Mouse (Mus musculus) lung, embryonic 14.5 days (tissue): ENCODE data around the gene Nsmce1. TPM values are rescaled to one million over a fixed set of nuclear protein-coding genes. Genes with fewer than 3 reads are reported as not detected.

Experiments used
- ATAC-seq: fragments of 200-750 bp; cut with Nextera tagmentation; 2 replicates; pipeline ENCODE4 v1.8.0; 2017; ENCODE audit warnings: mild to moderate bottlenecking, moderate TSS enrichment, moderate library complexity; ENCODE audit not compliant: insufficient read depth
- DNase-seq: peaks from one replicate; pipeline ENCODE4 v3.0.0-alpha.2; 2015
- H3K27ac ChIP-seq: fragments of 300-500 bp; sonication (generic); 2 replicates; pipeline ENCODE4 v1.5.1; 2014; ENCODE audit warnings: low read depth, mild to moderate bottlenecking, moderate library complexity
- H3K27me3 ChIP-seq: fragments of 300-500 bp; sonication (generic); 2 replicates; pipeline ENCODE4 v1.6.1; 2014; ENCODE audit warnings: low read length, control low read depth; ENCODE audit not compliant: insufficient read depth
- H3K36me3 ChIP-seq: fragments of 300-500 bp; sonication (generic); 2 replicates; pipeline ENCODE4 v1.6.1; 2014; ENCODE audit warnings: control low read depth; ENCODE audit not compliant: insufficient read depth
- H3K4me1 ChIP-seq: fragments of 300-500 bp; sonication (generic); 2 replicates; pipeline ENCODE4 v1.6.1; 2014; ENCODE audit warnings: antibody characterized with exemption, control low read depth; ENCODE audit not compliant: insufficient read depth
- H3K4me2 ChIP-seq: fragments of 300-500 bp; sonication (generic); 2 replicates; pipeline ENCODE4 v1.6.1; 2014; ENCODE audit warnings: mild to moderate bottlenecking
- H3K4me3 ChIP-seq: fragments of 300-500 bp; sonication (generic); 2 replicates; pipeline ENCODE4 v1.5.1; 2014; ENCODE audit warnings: low read depth, low read length
- H3K9ac ChIP-seq: fragments of 300-500 bp; sonication (generic); 2 replicates; pipeline ENCODE4 v1.6.1; 2014
- H3K9me3 ChIP-seq: fragments of 300-500 bp; sonication (generic); 2 replicates; pipeline ENCODE4 v1.6.1; 2016; ENCODE audit warnings: low read depth, low read length, control low read depth
- CTCF ChIP-seq: IDR thresholded peaks from 2 replicates; pipeline ENCODE4 v1.5.1; 2016; ENCODE audit warnings: antibody characterized with exemption, low read depth
- WGBS: fragments of 180-500 bp; shearing (Covaris S2); extraction: QIAGEN DNeasy Blood & Tissue Kit; methylation state at CpG from one replicate; pipeline ENCODE4 v1.1.7; 2014; 5-methylcytosine and 5-hydroxymethylcytosine counted together
- polyA plus RNA-seq: library from polyadenylated mRNA; unstranded; fragments of >200 nt; fragmentation: Nextera tagmentation; extraction: Ambion mirVana; gene quantifications from 2 replicates; pipeline ENCODE4 v1.2.1, GENCODE M21; 2014

Gene Nsmce1
- polyA plus RNA-seq, 1 experiment from 2014 or later: 156 TPM

DNA sequence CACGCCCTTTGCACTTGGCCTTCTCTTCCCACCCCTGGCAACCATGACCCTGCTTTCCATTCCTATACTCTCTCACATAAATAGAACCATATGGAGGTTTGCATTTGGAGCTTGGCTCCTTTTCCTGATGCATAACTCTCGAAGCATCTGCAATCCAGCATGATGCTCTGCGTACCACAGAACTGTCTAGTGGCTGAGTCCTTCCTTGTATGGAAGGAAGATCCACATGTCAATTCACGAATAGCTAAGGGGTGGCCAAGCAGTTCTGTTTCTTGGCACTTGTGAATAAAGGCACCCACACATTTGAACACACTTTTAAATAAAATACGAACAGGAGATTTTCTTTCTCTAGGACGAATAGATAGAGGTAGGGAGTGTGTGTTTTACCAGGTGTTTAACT is 26.1 kb upstream of the Nsmce1 start:
- H3K27me3 ChIP-seq: no peaks in the 10 kb centered on the region
- H3K4me1 ChIP-seq: no peaks in the 10 kb centered on the region
- WGBS: 76% methylated on average over 6 of the region's 6 CpGs
- no peak overlapping the region for H3K9ac ChIP-seq
- no peaks in the 10 kb centered on the region for H3K9me3 ChIP-seq
- H3K36me3 ChIP-seq: no peaks in the 10 kb centered on the region
- H3K4me3 ChIP-seq: no peak overlapping the region
- no peak for DNase-seq
- no peak for ATAC-seq
- no peak overlapping the region for H3K4me2 ChIP-seq
- H3K27ac ChIP-seq: no peak overlapping the region
- TF ChIP-seq CTCF: no peak

DNA sequence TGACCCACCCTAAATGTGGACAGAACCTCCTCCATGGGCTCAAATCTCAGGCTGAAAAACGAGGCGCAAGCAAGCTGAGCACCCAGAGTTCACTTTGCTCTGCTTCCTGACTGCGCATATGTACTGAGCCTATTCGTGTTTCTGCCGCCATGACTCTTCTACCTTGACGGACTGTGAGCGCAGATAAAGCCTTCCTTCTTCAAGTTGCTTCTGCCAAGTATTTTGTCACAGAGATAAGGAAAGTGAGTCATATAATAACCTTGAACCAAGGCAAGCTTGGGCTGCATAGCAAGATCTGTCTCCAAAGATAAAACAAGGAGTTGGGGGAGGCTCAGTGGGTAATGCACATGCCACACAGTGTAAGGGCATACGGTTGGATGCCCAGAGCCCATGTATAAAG is 25.3 kb upstream of the Nsmce1 start:
- no peak for TF ChIP-seq CTCF
- no peak overlapping the region for H3K27ac ChIP-seq
- H3K4me3 ChIP-seq: no peak overlapping the region
- no peaks in the 10 kb centered on the region for H3K4me1 ChIP-seq
- H3K4me2 ChIP-seq: no peak overlapping the region
- no peak for ATAC-seq
- H3K27me3 ChIP-seq: no peaks in the 10 kb centered on the region
- no peak for DNase-seq
- no peaks in the 10 kb centered on the region for H3K36me3 ChIP-seq
- H3K9ac ChIP-seq: no peak overlapping the region
- 77% methylated on average over 8 of the region's 8 CpGs for WGBS
- no peaks in the 10 kb centered on the region for H3K9me3 ChIP-seq

DNA sequence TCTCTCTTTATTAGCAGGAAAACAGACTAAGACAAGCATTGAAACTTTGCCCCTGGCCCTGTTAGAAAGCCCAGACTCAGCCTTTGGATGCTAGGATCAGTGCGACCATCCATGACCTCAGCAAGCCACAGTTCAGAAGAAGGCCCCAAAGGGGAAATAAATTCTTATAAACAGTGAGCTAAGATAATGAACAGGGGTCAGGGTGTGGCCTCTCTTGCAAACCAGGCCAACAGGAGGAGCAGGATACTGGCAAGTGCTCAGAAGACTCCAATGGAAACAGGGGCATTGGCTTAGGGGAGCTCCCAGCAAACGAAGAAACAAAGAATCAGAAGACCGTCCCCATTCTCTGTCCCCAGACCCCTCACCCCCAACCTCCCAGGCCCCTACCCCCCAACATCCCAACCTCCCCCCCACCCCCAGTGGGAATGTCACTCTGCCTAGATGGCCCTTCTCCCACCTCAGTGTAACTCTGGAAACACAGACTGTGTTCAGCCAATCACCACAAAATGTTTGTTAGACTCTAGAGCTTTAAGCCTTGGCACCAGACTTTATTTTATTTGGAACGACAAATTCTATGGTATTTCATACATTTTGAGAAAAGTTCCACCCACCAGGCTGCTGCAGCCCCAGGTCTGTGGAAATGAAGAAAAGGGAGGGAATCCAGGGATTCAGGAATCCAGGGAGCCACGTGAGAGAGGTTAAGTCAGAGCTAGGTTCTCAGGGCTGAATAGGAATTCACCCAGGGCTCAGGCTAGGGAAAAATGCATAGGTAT is 23.9 kb upstream of the Nsmce1 start:
- no peak for TF ChIP-seq CTCF
- no peaks in the 10 kb centered on the region for H3K9me3 ChIP-seq
- no peaks in the 10 kb centered on the region for H3K36me3 ChIP-seq
- no peak overlapping the region for H3K27ac ChIP-seq
- no peaks in the 10 kb centered on the region for H3K27me3 ChIP-seq
- no peaks in the 10 kb centered on the region for H3K4me1 ChIP-seq
- DNase-seq (no peak), ATAC-seq (no peak)
- 65% methylated on average over 5 of the region's 5 CpGs for WGBS
- H3K9ac ChIP-seq: no peak overlapping the region
- no peak overlapping the region for H3K4me3 ChIP-seq
- H3K4me2 ChIP-seq: no peak overlapping the region

DNA sequence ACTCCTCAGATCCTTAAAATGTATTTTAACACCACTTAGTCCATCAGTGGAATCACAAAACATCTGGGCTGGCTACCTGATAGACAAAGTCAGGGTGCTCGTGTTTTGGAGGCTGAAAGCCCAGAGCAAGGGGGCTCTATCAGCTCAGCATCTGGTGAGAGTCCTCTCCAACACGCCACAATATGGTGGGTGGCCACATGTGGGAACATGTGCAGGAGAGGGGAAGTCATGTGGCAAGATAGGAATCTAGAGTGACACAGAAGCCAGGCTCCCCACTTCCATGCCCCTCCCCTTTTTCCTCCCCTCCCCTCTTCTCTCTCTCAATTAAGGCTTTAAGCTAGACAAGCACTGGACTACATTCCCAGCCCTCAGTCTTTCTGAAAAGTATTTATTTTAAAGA is 20.5 kb upstream of the Nsmce1 start:
- no peak overlapping the region for H3K9ac ChIP-seq
- no peaks in the 10 kb centered on the region for H3K27me3 ChIP-seq
- no peaks in the 10 kb centered on the region for H3K9me3 ChIP-seq
- no peaks in the 10 kb centered on the region for H3K4me1 ChIP-seq
- no peak overlapping the region for H3K4me2 ChIP-seq
- no peak overlapping the region for H3K27ac ChIP-seq
- H3K36me3 ChIP-seq: no peaks in the 10 kb centered on the region
- ATAC-seq: no peak
- TF ChIP-seq CTCF: no peak
- 63% methylated on average over 2 of the region's 2 CpGs for WGBS
- no peak for DNase-seq
- H3K4me3 ChIP-seq: no peak overlapping the region

DNA sequence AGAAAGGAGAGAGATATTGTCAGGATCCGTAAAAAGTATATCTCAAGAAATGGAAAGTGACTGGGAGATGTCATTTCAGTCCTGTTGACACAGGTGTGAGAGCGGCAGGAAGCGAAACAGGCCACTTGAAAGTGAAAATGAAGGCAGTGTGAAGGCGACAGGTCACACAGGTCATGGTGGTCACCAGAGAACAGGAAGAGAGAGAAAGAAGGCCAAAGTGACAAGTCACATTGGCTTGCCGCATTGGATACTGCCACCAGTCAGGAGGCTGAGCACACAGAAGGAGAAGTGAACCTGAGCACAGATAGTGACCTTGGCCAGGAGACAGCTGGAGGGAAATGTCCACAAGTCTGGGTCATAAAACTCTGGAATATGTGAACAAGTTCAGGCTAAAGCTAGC is 20.0 kb upstream of the Nsmce1 start:
- ATAC-seq: no peak

DNA sequence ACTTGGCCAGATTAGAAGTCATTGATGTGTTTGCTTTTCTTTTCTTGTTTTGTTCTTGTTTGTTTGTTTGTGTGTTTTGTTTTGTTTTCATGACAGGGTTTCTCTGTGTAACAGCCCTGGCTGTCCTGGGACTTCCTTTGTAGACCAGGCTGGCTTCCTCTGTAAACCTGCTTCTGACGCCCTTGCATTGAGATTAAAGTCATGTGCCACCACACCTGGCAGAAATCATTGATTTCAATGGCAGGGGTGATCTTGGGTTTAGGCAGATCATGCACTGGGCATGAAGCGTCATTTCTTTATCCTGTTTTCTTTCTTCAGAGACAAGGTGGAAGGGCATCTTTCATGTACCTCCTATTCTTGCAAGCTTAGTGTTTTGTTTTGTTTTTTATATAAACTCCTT is 15.9 kb upstream of the Nsmce1 start:
- no peak for TF ChIP-seq CTCF
- no peak for ATAC-seq

More for the DNA sequence above, 20.0 kb upstream of the Nsmce1 start:
- H3K4me3 ChIP-seq: no peak overlapping the region
- no peaks in the 10 kb centered on the region for H3K4me1 ChIP-seq
- H3K27me3 ChIP-seq: no peaks in the 10 kb centered on the region
- no peak overlapping the region for H3K9ac ChIP-seq
- H3K4me2 ChIP-seq: no peak overlapping the region
- TF ChIP-seq CTCF: no peak
- no peaks in the 10 kb centered on the region for H3K9me3 ChIP-seq
- WGBS: 57% methylated on average over 5 of the region's 5 CpGs
- no peak overlapping the region for H3K27ac ChIP-seq
- no peak for DNase-seq
- H3K36me3 ChIP-seq: no peaks in the 10 kb centered on the region

DNA sequence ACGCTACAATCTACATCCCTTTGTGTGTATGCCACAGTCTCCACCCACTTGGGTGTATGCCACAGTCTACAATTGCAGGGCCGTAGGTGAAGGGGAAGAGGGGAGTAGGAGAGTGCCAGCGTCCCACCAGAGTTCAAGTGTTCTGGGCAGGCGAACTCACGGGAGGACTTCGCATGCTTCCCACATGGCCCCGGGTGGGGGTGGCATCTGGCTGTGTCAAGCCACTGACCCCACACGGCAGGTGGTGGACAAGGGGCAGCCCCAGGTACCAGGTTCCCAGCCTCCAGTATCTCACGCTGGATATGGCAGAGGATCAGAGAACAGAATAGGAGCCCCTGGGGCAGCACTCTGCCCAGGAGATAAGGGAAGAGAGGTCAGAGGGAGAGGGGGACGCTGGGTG is 14.2 kb upstream of the Nsmce1 start:
- H3K9ac ChIP-seq: no peak overlapping the region
- H3K9me3 ChIP-seq: no peaks in the 10 kb centered on the region
- no peak for ATAC-seq
- no peak for TF ChIP-seq CTCF
- H3K4me1 ChIP-seq: no peaks in the 10 kb centered on the region
- no peaks in the 10 kb centered on the region for H3K27me3 ChIP-seq
- H3K4me3 ChIP-seq: no peak overlapping the region
- WGBS: 71% methylated on average over 10 of the region's 10 CpGs
- H3K4me2 ChIP-seq: no peak overlapping the region
- DNase-seq: no peak
- no peaks in the 10 kb centered on the region for H3K36me3 ChIP-seq
- no peak overlapping the region for H3K27ac ChIP-seq

More for the DNA sequence above, 15.9 kb upstream of the Nsmce1 start:
- WGBS: 81% methylated on average over 2 of the region's 2 CpGs
- Histone ChIP-seq H3K4me1 (no peaks in the 10 kb centered on the region), H3K27ac (no peak overlapping the region), H3K9ac (no peak overlapping the region), H3K27me3 (no peaks in the 10 kb centered on the region), H3K9me3 (no peaks in the 10 kb centered on the region), H3K36me3 (no peaks in the 10 kb centered on the region), H3K4me2 (no peak overlapping the region), H3K4me3 (no peak overlapping the region)
- DNase-seq: no peak
